Comparison of ENCODE assay signal across 8 mouse cellular contexts in genomic region chr9:50554241-50555093, GRCm38 (mm10). TPM values are rescaled to one million over a fixed set of nuclear protein-coding genes. Genes with fewer than 3 reads are reported as not detected.
DNase-seq lines count a peak whose midpoint lies in the region; ATAC-seq and TF ChIP-seq lines count a peak whose summit lies in the region.

Gene Il18 (plus strand): TSS chr9:50554827.

- H3K9me3 ChIP-seq in forebrain, embryonic 15.5 days = no peaks in the 10 kb centered on the region
- no peaks in the 10 kb centered on the region for H3K9me3 ChIP-seq in hindbrain, embryonic 14.5 days (ENCODE audit: control insufficient read depth, low read length)

- peak within 1 kb of the TSS; percentile 83 for H3K27ac ChIP-seq in forebrain, embryonic 15.5 days (replicated peaks)
- peak within 1 kb of the TSS; percentile 75 for H3K27ac ChIP-seq in hindbrain, embryonic 14.5 days

- DNase-seq in Muller cell, postnatal 12 days (ENCODE audit: inconsistent ontology term) = peak; percentile 88
- DNase-seq in brain, embryonic 14.5 days (ENCODE audit: low read depth) = peak; percentile 96
- peak; percentile 75 for DNase-seq in hindbrain, embryonic 14.5 days (ENCODE audit: low spot score)
- peak; percentile 69 to 72 for DNase-seq in layer of hippocampus, postnatal 36 days
- DNase-seq in lung, postnatal 36 days = peak; percentile 61
- peak; percentile 80 for DNase-seq in right cerebral cortex, adult 18-20 months
- DNase-seq in urinary bladder, postnatal 4 days (ENCODE audit: low spot score in 2 of 2) = no peak

- H3K4me1 ChIP-seq in forebrain, embryonic 15.5 days = peaks cover 14% of the 10 kb centered on the region
- no peaks in the 10 kb centered on the region; the same call in 1 of the 2 replicates for H3K4me1 ChIP-seq in hindbrain, embryonic 14.5 days (replicated peaks; ENCODE audit: control insufficient read depth, insufficient read depth, low read length)

- no peaks in the 10 kb centered on the region for H3K36me3 ChIP-seq in forebrain, embryonic 15.5 days
- no peaks in the 10 kb centered on the region for H3K36me3 ChIP-seq in hindbrain, embryonic 14.5 days (replicated peaks; ENCODE audit: control insufficient read depth, insufficient read depth)

- peak within 1 kb of the TSS; percentile 43 for H3K4me2 ChIP-seq in forebrain, embryonic 15.5 days (replicated peaks)
- H3K4me2 ChIP-seq in hindbrain, embryonic 14.5 days (replicated peaks) = peak within 1 kb of the TSS; percentile 41

- TF ChIP-seq POLR2A in brain, embryonic 14.5 days (IDR thresholded peaks at IDR 0.05; ENCODE audit: borderline replicate concordance, extremely low read depth, insufficient read depth, insufficient read length, poor library complexity, severe bottlenecking) = peak; percentile 17; the same call in 1 of the 2 replicates

- TF ChIP-seq CTCF in brain, embryonic 14.5 days (IDR thresholded peaks at IDR 0.05; ENCODE audit: borderline replicate concordance, extremely low read depth, insufficient read depth, insufficient read length) = no peak

- H3K9ac ChIP-seq in forebrain, embryonic 15.5 days (replicated peaks) = peak within 1 kb of the TSS; percentile 16; the same call in 1 of the 2 replicates
- H3K9ac ChIP-seq in hindbrain, embryonic 14.5 days = peak within 1 kb of the TSS; percentile 20

- H3K4me3 ChIP-seq in forebrain, embryonic 15.5 days = peak within 1 kb of the TSS; percentile 29
- H3K4me3 ChIP-seq in hindbrain, embryonic 14.5 days (replicated peaks; ENCODE audit: low read length) = peak within 1 kb of the TSS; percentile 11

- no peaks in the 10 kb centered on the region for H3K27me3 ChIP-seq in forebrain, embryonic 15.5 days
- no peaks in the 10 kb centered on the region for H3K27me3 ChIP-seq in hindbrain, embryonic 14.5 days (ENCODE audit: control insufficient read depth, insufficient read depth, low read length)

- WGBS in forebrain, embryonic 15.5 days = 11% methylated on average over 12 of the region's 12 CpGs
- 24% methylated on average over 12 of the region's 12 CpGs for WGBS in hindbrain, embryonic 14.5 days

- ATAC-seq in forebrain, embryonic 15.5 days (replicated peaks) = peak; percentile 95
- ATAC-seq in hindbrain, embryonic 14.5 days (ENCODE audit: low FRiP score) = peak; percentile 93

RNA-seq across cellular contexts. Expression of gene Il18, which starts in this region (rescaled TPM):
- 13.0 and 13.2 TPM in 2 replicates for polyA plus RNA-seq in brain, embryonic 14.5 days (2012; rRNA removed)
- 12.6 and 16.5 TPM in 2 replicates for polyA plus RNA-seq in forebrain, embryonic 15.5 days (2015; fragmentation: Nextera tagmentation; extraction: Ambion mirVana)
- 18.6 and 19.2 TPM in 2 replicates for polyA plus RNA-seq in hindbrain, embryonic 14.5 days (2014; fragmentation: Nextera tagmentation; extraction: Ambion mirVana)
- 10 to 100 TPM; 24.4 to 26.7 TPM for total RNA-seq in layer of hippocampus, postnatal 36 days (2021)

Comparison
In these comparisons a context has a peak if more than half of its experiments do, and no peak if none do; other contexts are left out.
1. DNase-seq: peak in Muller cell, postnatal 12 days (single experiment), brain, embryonic 14.5 days (single experiment), hindbrain, embryonic 14.5 days (single experiment), layer of hippocampus, postnatal 36 days (2 of 2), lung, postnatal 36 days (single experiment) and right cerebral cortex, adult 18-20 months (single experiment); none in urinary bladder, postnatal 4 days (0 of 2).